Mouse (Mus musculus) G1E (cell line): ENCODE results near the gene Cpeb4. TPM values are rescaled to one million over a fixed set of nuclear protein-coding genes. Genes with fewer than 3 reads are reported as not detected.
A peak's percentile ranks its signal among the peaks of the same experiment; 100 is the strongest.
"Not testable (repeated sequence)": the region's sequence is repeated elsewhere in the genome, so short reads cannot be mapped to it uniquely, and the experiment has no call there.

ENCODE experiments used
- ATAC-seq: 2 replicates; pipeline ENCODE4 v1.8.0; 2016; ENCODE audit warnings: mild to moderate bottlenecking; ENCODE audit not compliant: insufficient number of reproducible peaks, poor library complexity, low FRiP score, severe bottlenecking; ENCODE audit errors: extremely low read depth
- DNase-seq: peaks from one replicate; pipeline ENCODE4 v3.0.0; 2012; ENCODE audit warnings: low spot score
- H3K27me3 ChIP-seq: 2 replicates; pipeline ENCODE4 v1.6.1; 2012; ENCODE audit warnings: mild to moderate bottlenecking, low read length, inconsistent platforms; ENCODE audit not compliant: insufficient read depth
- H3K36me3 ChIP-seq: replicated peaks from 2 replicates; pipeline ENCODE3; 2012; ENCODE audit warnings: mild to moderate bottlenecking, inconsistent platforms
- H3K4me1 ChIP-seq: 2 replicates; pipeline ENCODE4 v1.6.1; 2012; ENCODE audit warnings: low read depth, low read length, inconsistent platforms, mixed read lengths; ENCODE audit not compliant: insufficient read depth
- H3K4me3 ChIP-seq: 2 replicates; pipeline ENCODE4 v1.5.1; 2012; ENCODE audit warnings: low read depth, mild to moderate bottlenecking, inconsistent platforms, low read length, moderate library complexity, mixed read lengths
- H3K9me3 ChIP-seq: replicated peaks from 2 replicates; pipeline ENCODE4 v1.6.1; 2012; ENCODE audit warnings: inconsistent platforms
- CTCF ChIP-seq: IDR thresholded peaks from 2 replicates; pipeline ENCODE4 v1.5.1; 2012; ENCODE audit warnings: low read depth, low read length, inconsistent platforms, mixed read lengths
- GATA1 ChIP-seq: IDR thresholded peaks from 2 replicates; pipeline ENCODE4 v1.6.1; 2012; ENCODE audit warnings: borderline replicate concordance, low read length, inconsistent platforms, mixed read lengths
- GATA2 ChIP-seq: IDR thresholded peaks from 2 replicates; pipeline ENCODE4 v1.6.1; 2012; ENCODE audit warnings: low read depth, low read length, inconsistent platforms, borderline replicate concordance
- POLR2AphosphoS5 ChIP-seq: IDR thresholded peaks from 2 replicates; pipeline ENCODE4 v1.6.1; 2012; ENCODE audit warnings: low read depth, low read length, inconsistent platforms; ENCODE audit not compliant: insufficient replicate concordance
- TAL1 ChIP-seq: conservative IDR thresholded peaks from 2 replicates; pipeline ENCODE4 v1.6.1; 2012; ENCODE audit warnings: low read depth, low read length, inconsistent platforms, mixed read lengths
- polyA plus RNA-seq: library from polyadenylated mRNA; stranded (reverse); fragments of >175 nt; gene quantifications from 2 replicates; pipeline ENCODE4 v1.2.3, GENCODE M21; 2012
- total RNA-seq, 2 experiments: library from RNA; stranded (forward) in 1 of 2; stranded (reverse) in 1 of 2; fragments of 200-1000 nt in 1 of 2; fragments of >200 nt in 1 of 2; fragmentation: Nextera tagmentation in 1 of 2; gene quantifications; 2 replicates each; pipeline ENCODE4 v1.2.3; 2014 to 2017

Gene Cpeb4
- total and polyA plus RNA-seq, 3 experiments, result 5.6 to 84.2 (median 30.4) TPM

GRCm38 (mm10) chr11:31843834-31844188 lies 28.2 kb upstream of the Cpeb4 start:
- no peak for TF ChIP-seq GATA1
- TF ChIP-seq TAL1, result peak; percentile 97
- no peak for TF ChIP-seq GATA2
- peak; percentile 97 for ATAC-seq

GRCm38 (mm10) chr11:31845111-31845510 lies 26.9 kb upstream of the Cpeb4 start:
- H3K4me3 ChIP-seq, ATAC-seq, H3K9me3 ChIP-seq, H3K36me3 ChIP-seq, H3K27me3 ChIP-seq, DNase-seq: not testable (repeated sequence)
- peaks cover 63% of the 10 kb centered on the region for H3K4me1 ChIP-seq

More at GRCm38 (mm10) chr11:31843834-31844188, 28.2 kb upstream of the Cpeb4 start:
- Histone ChIP-seq H3K4me1 (peaks cover 71% of the 10 kb centered on the region), H3K36me3 (no peaks in the 10 kb centered on the region), H3K9me3 (no peaks in the 10 kb centered on the region), H3K4me3 (no peak overlapping the region; the same call in 1 of the 2 replicates), H3K27me3 (no peaks in the 10 kb centered on the region)
- peak; percentile 81 for DNase-seq

GRCm38 (mm10) chr11:31846771-31847468 lies 25.1 kb upstream of the Cpeb4 start:
- Histone ChIP-seq H3K4me3 (no peak overlapping the region), H3K4me1 (peaks cover 58% of the 10 kb centered on the region), H3K27me3 (peaks cover 6% of the 10 kb centered on the region; the same call in 1 of the 2 replicates), H3K36me3 (no peaks in the 10 kb centered on the region), H3K9me3 (no peaks in the 10 kb centered on the region)
- no peak for TF ChIP-seq TAL1
- TF ChIP-seq POLR2AphosphoS5, result no peak
- no peak for TF ChIP-seq GATA2
- TF ChIP-seq GATA1, result no peak
- no peak for TF ChIP-seq CTCF
- no peak for ATAC-seq
- DNase-seq, result no peak

GRCm38 (mm10) chr11:31847469-31847805 lies 24.6 kb upstream of the Cpeb4 start:
- DNase-seq (no peak), ATAC-seq (no peak)
- TF ChIP-seq POLR2AphosphoS5, result no peak
- no peak for TF ChIP-seq TAL1
- no peak for TF ChIP-seq CTCF
- no peak for TF ChIP-seq GATA1
- TF ChIP-seq GATA2, result no peak
- Histone ChIP-seq H3K36me3 (no peaks in the 10 kb centered on the region), H3K4me3 (no peak overlapping the region), H3K9me3 (no peaks in the 10 kb centered on the region), H3K4me1 (peaks cover 57% of the 10 kb centered on the region), H3K27me3 (peaks cover 6% of the 10 kb centered on the region; the same call in 1 of the 2 replicates)

- no peaks in the 10 kb centered on the region for H3K36me3 ChIP-seq
- no peak for ATAC-seq
- H3K9me3 ChIP-seq, result no peaks in the 10 kb centered on the region
- peaks cover 6% of the 10 kb centered on the region; the same call in 1 of the 2 replicates for H3K27me3 ChIP-seq
- peaks cover 45% of the 10 kb centered on the region for H3K4me1 ChIP-seq
- no peak overlapping the region for H3K4me3 ChIP-seq
- no peak for DNase-seq
- no peak for TF ChIP-seq TAL1
- no peak for TF ChIP-seq CTCF
- no peak for TF ChIP-seq GATA1
- TF ChIP-seq GATA2, result no peak
- no peak for TF ChIP-seq POLR2AphosphoS5
These were observed 23.3 kb upstream of the Cpeb4 start for GRCm38 (mm10) chr11:31848725-31849124.

- DNase-seq (no peak), ATAC-seq (no peak)
- Histone ChIP-seq H3K4me1 (peaks cover 30% of the 10 kb centered on the region), H3K27me3 (peaks cover 18% of the 10 kb centered on the region), H3K4me3 (no peak overlapping the region), H3K36me3 (no peaks in the 10 kb centered on the region), H3K9me3 (no peaks in the 10 kb centered on the region)
- TF ChIP-seq TAL1, result no peak
- TF ChIP-seq CTCF, result no peak
- TF ChIP-seq GATA2, result no peak
- TF ChIP-seq POLR2AphosphoS5, result no peak
- TF ChIP-seq GATA1, result no peak
These were observed 21.7 kb upstream of the Cpeb4 start for GRCm38 (mm10) chr11:31850156-31850775.
